Mouse (Mus musculus) myocyte (in vitro differentiated cells): ENCODE results near the gene Id3.

Experiments
- CEBPB ChIP-seq: IDR thresholded peaks from 2 replicates; pipeline ENCODE4 v1.6.1; 2011; ENCODE audit warnings: mild to moderate bottlenecking, moderate library complexity; ENCODE audit not compliant: poor library complexity, insufficient read depth, severe bottlenecking
- E2F4 ChIP-seq: IDR thresholded peaks from one replicate; pipeline ENCODE4 v1.6.1; 2011; ENCODE audit warnings: mild to moderate bottlenecking, control low read depth, moderate library complexity; ENCODE audit not compliant: insufficient read depth
- MAX ChIP-seq: IDR thresholded peaks from one replicate; pipeline ENCODE4 v1.6.1; 2011; ENCODE audit warnings: low read depth, mild to moderate bottlenecking, control low read depth
- MYOD1 ChIP-seq, 3 experiments: IDR thresholded peaks; one replicate each; pipeline ENCODE4 v1.6.1; 2011; ENCODE audit warnings: control low read depth in 2 of 3, low read depth in 2 of 3, mild to moderate bottlenecking in 2 of 3, moderate library complexity in 1 of 3; ENCODE audit not compliant: insufficient read length in 2 of 3, control insufficient read depth in 1 of 3
- MYOG ChIP-seq, 3 experiments: IDR thresholded peaks; one replicate each; pipeline ENCODE4 v1.6.1; 2011; ENCODE audit warnings: control low read depth in 2 of 3, low read depth in 2 of 3, mild to moderate bottlenecking in 2 of 3; ENCODE audit not compliant: insufficient read length in 2 of 3, control insufficient read depth in 1 of 3, insufficient read depth in 1 of 3
- POLR2A ChIP-seq: IDR thresholded peaks from one replicate; pipeline ENCODE4 v1.6.1; 2011; ENCODE audit warnings: low read depth, mild to moderate bottlenecking, control low read depth, moderate library complexity; ENCODE audit not compliant: insufficient read length
- POLR2AphosphoS2 ChIP-seq: IDR thresholded peaks from one replicate; pipeline ENCODE4 v1.6.1; 2011; ENCODE audit warnings: low read depth, control low read depth; ENCODE audit not compliant: insufficient read length
- SRF ChIP-seq: IDR thresholded peaks from one replicate; pipeline ENCODE4 v1.6.1; 2011; ENCODE audit warnings: low read depth; ENCODE audit not compliant: control insufficient read depth, insufficient read length
- TCF12 ChIP-seq: IDR thresholded peaks from one replicate; pipeline ENCODE4 v1.6.1; 2011; ENCODE audit warnings: mild to moderate bottlenecking, control low read depth; ENCODE audit not compliant: poor library complexity, insufficient read depth, severe bottlenecking
- TCF3 ChIP-seq: IDR thresholded peaks from one replicate; pipeline ENCODE4 v1.6.1; 2011; ENCODE audit warnings: low read depth, control low read depth; ENCODE audit not compliant: insufficient read length
- USF1 ChIP-seq: IDR thresholded peaks from one replicate; pipeline ENCODE4 v1.6.1; 2011; ENCODE audit warnings: low read depth, mild to moderate bottlenecking, control low read depth, moderate library complexity

- TF ChIP-seq MAX, result no peak
- no peak for TF ChIP-seq POLR2A
- no peak for TF ChIP-seq USF1
- no peak for TF ChIP-seq MYOG (IDR thresholded peaks at IDR 0.05; ENCODE audit: control insufficient read depth in 1 of 3, insufficient read depth in 1 of 3, insufficient read length in 2 of 3, low read depth in 2 of 3)
- TF ChIP-seq E2F4, result no peak
- peak in 1 of 3 experiments; percentile 6 for TF ChIP-seq MYOD1 (IDR thresholded peaks at IDR 0.05; ENCODE audit: control insufficient read depth in 1 of 3, insufficient read length in 2 of 3, low read depth in 2 of 3)
- TF ChIP-seq TCF12, result no peak
- TF ChIP-seq TCF3, result no peak
- TF ChIP-seq POLR2AphosphoS2, result no peak
- no peak for TF ChIP-seq CEBPB
- no peak for TF ChIP-seq SRF
Measured at GRCm38 (mm10) chr4:136180408-136181330, 37.4 kb downstream of the Id3 start.
